Mouse (Mus musculus) kidney, embryonic 14.5 days (tissue): ENCODE data around the gene Msrb3. TPM values are rescaled to one million over a fixed set of nuclear protein-coding genes. Genes with fewer than 3 reads are reported as not detected.
A peak's percentile ranks its signal among the peaks of the same experiment; 100 is the strongest.

Source experiments
- ATAC-seq: fragments of 200-750 bp; cut with Nextera tagmentation; 2 replicates; pipeline ENCODE4 v1.8.0; 2017; ENCODE audit warnings: moderate number of reproducible peaks, mild to moderate bottlenecking, moderate TSS enrichment, moderate library complexity; ENCODE audit not compliant: low FRiP score, low TSS enrichment
- H3K27ac ChIP-seq: fragments of 300-500 bp; sonication (generic); 2 replicates; pipeline ENCODE4 v1.5.1; 2014; ENCODE audit warnings: low read depth, mild to moderate bottlenecking, low read length, moderate library complexity, mixed read lengths
- H3K27me3 ChIP-seq: fragments of 300-500 bp; sonication (generic); 2 replicates; pipeline ENCODE4 v1.6.1; 2014; ENCODE audit warnings: mild to moderate bottlenecking, low read length; ENCODE audit not compliant: control insufficient read depth, insufficient read depth
- H3K36me3 ChIP-seq: fragments of 300-500 bp; sonication (generic); 2 replicates; pipeline ENCODE4 v1.6.1; 2014; ENCODE audit warnings: low read length, mixed read lengths; ENCODE audit not compliant: control insufficient read depth, insufficient read depth
- H3K4me1 ChIP-seq: fragments of 300-500 bp; sonication (generic); 2 replicates; pipeline ENCODE4 v1.6.1; 2014; ENCODE audit warnings: low read length, mixed read lengths; ENCODE audit not compliant: control insufficient read depth, insufficient read depth
- H3K4me2 ChIP-seq: fragments of 300-500 bp; sonication (generic); replicated peaks from 2 replicates; pipeline ENCODE4 v1.6.1; 2014; ENCODE audit warnings: low read depth, mild to moderate bottlenecking, low read length
- H3K4me3 ChIP-seq: fragments of 300-500 bp; sonication (generic); 2 replicates; pipeline ENCODE4 v1.5.1; 2014; ENCODE audit warnings: mild to moderate bottlenecking, low read length
- H3K9ac ChIP-seq: fragments of 300-500 bp; sonication (generic); 2 replicates; pipeline ENCODE4 v1.6.1; 2014; ENCODE audit warnings: low read depth, mild to moderate bottlenecking, low read length, moderate library complexity
- H3K9me3 ChIP-seq: fragments of 300-500 bp; sonication (generic); 2 replicates; pipeline ENCODE4 v1.6.1; 2016; ENCODE audit warnings: low read length; ENCODE audit not compliant: control insufficient read depth
- WGBS: fragments of 180-500 bp; shearing (Covaris S2); extraction: QIAGEN DNeasy Blood & Tissue Kit; methylation state at CpG from one replicate; pipeline ENCODE4 v1.1.7; 2014; 5-methylcytosine and 5-hydroxymethylcytosine counted together
- polyA plus RNA-seq: library from polyadenylated mRNA; unstranded; fragments of >200 nt; fragmentation: Nextera tagmentation; extraction: Ambion mirVana; gene quantifications from 2 replicates; pipeline ENCODE4 v1.2.1, GENCODE M21; 2014

Msrb3 gene
- polyA plus RNA-seq, 1 experiment from 2014 or later: 10.2 TPM

DNA sequence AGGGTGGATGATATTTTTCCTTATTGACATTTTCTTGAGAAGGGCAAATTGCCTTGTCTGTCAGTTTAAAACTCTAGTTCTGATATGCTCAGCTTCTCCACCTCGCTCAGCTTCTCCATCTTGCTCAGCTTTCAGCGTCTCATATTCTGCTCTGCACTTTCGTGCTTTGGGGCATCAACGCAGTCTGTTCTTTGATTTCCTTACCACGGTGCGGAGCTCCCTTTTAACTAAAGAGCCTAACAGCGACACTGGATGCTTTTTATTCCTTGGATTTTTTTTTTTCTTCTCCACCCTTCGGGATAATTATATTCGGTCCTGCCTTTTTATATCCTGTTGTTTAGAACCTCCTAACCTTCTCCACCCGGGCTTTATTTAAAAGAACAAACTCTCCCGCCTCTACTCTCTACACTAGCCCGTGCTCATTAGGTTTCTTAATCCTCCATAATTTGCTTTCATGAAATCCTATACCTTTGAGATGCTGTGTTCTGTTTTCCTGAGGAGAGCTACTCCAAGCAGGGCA, 78.1 kb downstream of the Msrb3 start:
- ATAC-seq: no peak
- no peak overlapping the region for H3K9ac ChIP-seq
- H3K27me3 ChIP-seq: no peaks in the 10 kb centered on the region
- H3K4me2 ChIP-seq: no peak overlapping the region
- no peak overlapping the region for H3K27ac ChIP-seq
- no peaks in the 10 kb centered on the region for H3K36me3 ChIP-seq
- H3K9me3 ChIP-seq: no peaks in the 10 kb centered on the region
- H3K4me1 ChIP-seq: peaks cover 9% of the 10 kb centered on the region
- no peak overlapping the region for H3K4me3 ChIP-seq
- 60% methylated on average over 12 of the region's 12 CpGs for WGBS

GRCm38 (mm10) chr10:120815290-120815689, 83.6 kb downstream of the Msrb3 start:
- no peaks in the 10 kb centered on the region for H3K9me3 ChIP-seq
- ATAC-seq: no peak
- no peak overlapping the region for H3K9ac ChIP-seq
- H3K4me2 ChIP-seq: no peak overlapping the region
- H3K27ac ChIP-seq: no peak overlapping the region
- H3K36me3 ChIP-seq: no peaks in the 10 kb centered on the region
- peaks cover 19% of the 10 kb centered on the region for H3K4me1 ChIP-seq
- no peak overlapping the region for H3K4me3 ChIP-seq
- no peaks in the 10 kb centered on the region for H3K27me3 ChIP-seq
- WGBS: 62% methylated on average over 5 of the region's 5 CpGs

DNA sequence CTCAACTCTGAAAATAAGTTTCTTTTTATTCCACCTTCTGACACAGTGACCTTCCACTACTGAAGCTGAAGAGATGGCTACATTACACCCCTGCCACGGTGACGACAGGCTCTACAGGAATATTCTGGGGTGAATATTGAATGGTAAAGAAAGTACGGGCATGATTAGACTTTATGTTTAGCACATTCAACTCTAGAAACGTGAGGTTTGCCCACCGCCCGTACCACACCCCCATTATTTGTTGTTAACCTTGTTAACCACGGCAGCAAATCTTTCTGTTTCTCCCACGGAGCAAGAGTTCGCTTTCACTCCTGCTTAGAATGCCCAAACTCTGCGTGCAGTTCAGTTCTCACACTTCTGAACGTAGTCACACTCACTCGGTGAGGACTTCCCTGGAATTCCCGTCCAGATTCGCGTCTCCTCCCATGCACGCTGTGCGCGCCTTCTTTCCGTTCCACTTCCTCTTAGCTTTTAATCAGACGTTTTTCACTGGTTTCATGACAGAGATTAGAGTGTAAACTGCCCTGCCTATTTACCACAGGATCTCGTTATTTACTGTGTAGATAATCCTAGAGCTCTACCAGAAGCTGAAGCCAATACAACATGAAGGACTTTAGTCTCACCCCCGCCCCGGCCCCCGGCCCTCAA, 87.0 kb downstream of the Msrb3 start:
- ATAC-seq: no peak
- peak overlapping the region; percentile 67 for H3K27ac ChIP-seq
- no peaks in the 10 kb centered on the region for H3K36me3 ChIP-seq
- 46% methylated on average over 24 of the region's 24 CpGs for WGBS
- peaks cover 25% of the 10 kb centered on the region for H3K4me1 ChIP-seq
- no peaks in the 10 kb centered on the region for H3K9me3 ChIP-seq
- 0 out of 2 replicates have a peak overlapping the region, but pooled peaks have one; percentile 33 for H3K9ac ChIP-seq
- peak overlapping the region; percentile 21; the same call in 1 of the 2 replicates for H3K4me2 ChIP-seq
- H3K4me3 ChIP-seq: peak overlapping the region; percentile 3
- H3K27me3 ChIP-seq: no peaks in the 10 kb centered on the region

- 0 out of 2 replicates have a peak, but pooled peaks have one; percentile 71 for ATAC-seq
These were observed 87.9 kb downstream of the Msrb3 start for GRCm38 (mm10) chr10:120810832-120811571.

DNA sequence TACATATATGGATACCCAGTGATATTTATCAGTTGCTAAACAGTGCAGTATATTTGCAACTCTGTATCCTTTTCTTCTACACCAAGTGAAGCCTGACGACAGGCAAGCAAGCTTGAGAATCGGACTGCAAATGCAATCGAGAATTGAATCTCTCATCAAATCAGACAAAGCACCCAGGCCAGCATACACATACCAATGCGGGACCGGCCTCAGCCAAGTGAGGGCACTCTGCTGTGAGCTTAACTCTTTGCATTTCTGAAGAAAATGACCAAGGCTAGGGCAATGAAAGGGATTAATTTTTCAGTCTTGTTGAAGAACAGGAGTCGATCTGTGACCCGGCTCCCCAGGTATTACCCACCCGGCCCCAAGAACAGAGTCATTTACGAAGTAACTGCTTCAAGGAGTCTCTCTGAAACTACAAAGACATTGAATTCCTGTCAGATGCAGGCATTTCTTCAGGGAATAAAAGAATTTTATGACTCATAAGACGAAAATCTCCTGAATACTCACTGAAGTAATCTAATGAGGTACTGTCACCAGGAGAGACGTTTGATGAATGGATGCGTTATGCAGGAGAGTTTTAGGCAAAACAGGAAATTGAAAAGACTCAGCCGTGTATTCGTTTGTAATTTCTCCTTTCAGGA, 88.7 kb downstream of the Msrb3 start:
- no peaks in the 10 kb centered on the region for H3K9me3 ChIP-seq
- H3K36me3 ChIP-seq: no peaks in the 10 kb centered on the region
- no peak for ATAC-seq
- H3K9ac ChIP-seq: no peak overlapping the region
- H3K4me2 ChIP-seq: no peak overlapping the region
- no peak overlapping the region for H3K4me3 ChIP-seq
- WGBS: 51% methylated on average over 14 of the region's 14 CpGs
- no peaks in the 10 kb centered on the region for H3K27me3 ChIP-seq
- 0 out of 2 replicates have a peak overlapping the region, but pooled peaks have one; percentile 48 for H3K27ac ChIP-seq
- H3K4me1 ChIP-seq: peaks cover 25% of the 10 kb centered on the region

More at GRCm38 (mm10) chr10:120810832-120811571, 87.9 kb downstream of the Msrb3 start:
- Histone ChIP-seq H3K4me3 (no peak overlapping the region), H3K9me3 (no peaks in the 10 kb centered on the region), H3K9ac (no peak overlapping the region), H3K27me3 (no peaks in the 10 kb centered on the region), H3K4me2 (no peak overlapping the region), H3K27ac (peak overlapping the region; percentile 67), H3K4me1 (peaks cover 25% of the 10 kb centered on the region), H3K36me3 (no peaks in the 10 kb centered on the region)
- 70% methylated on average over 4 of the region's 4 CpGs for WGBS

- no peaks in the 10 kb centered on the region for H3K27me3 ChIP-seq
- H3K4me3 ChIP-seq: no peak overlapping the region
- peaks cover 25% of the 10 kb centered on the region for H3K4me1 ChIP-seq
- no peaks in the 10 kb centered on the region for H3K36me3 ChIP-seq
- ATAC-seq: no peak
- 96% methylated on average over 4 of the region's 4 CpGs for WGBS
- no peak overlapping the region for H3K4me2 ChIP-seq
- no peak overlapping the region for H3K27ac ChIP-seq
- no peak overlapping the region for H3K9ac ChIP-seq
- no peaks in the 10 kb centered on the region for H3K9me3 ChIP-seq
These were observed 90.7 kb downstream of the Msrb3 start for GRCm38 (mm10) chr10:120808167-120808566.

DNA sequence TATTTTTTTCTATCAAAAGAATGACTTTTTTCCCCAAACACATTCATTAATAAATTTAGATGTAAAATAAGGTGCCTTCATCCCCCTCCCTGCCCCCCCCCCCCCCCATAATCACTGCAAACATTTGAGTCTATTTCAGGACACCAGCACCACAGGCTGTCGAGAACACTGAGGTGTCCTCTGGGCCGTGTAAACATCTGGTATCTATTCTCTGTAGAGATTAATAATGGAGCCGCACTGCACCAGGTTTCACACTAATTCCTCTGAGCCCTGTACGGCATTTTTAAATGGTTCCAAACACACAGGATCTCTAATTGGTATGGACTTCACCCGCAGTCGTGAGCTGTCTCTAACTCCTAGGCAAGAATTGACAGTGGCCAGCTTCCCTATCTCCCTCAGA, 97.8 kb downstream of the Msrb3 start:
- ATAC-seq: peak; percentile 69; the same call in 1 of the 2 replicates
- Histone ChIP-seq H3K27ac (peak overlapping the region; percentile 77), H3K27me3 (no peaks in the 10 kb centered on the region), H3K4me2 (peak overlapping the region; percentile 37), H3K9me3 (no peaks in the 10 kb centered on the region), H3K4me3 (peak overlapping the region; percentile 1; the same call in 1 of the 2 replicates), H3K4me1 (peaks cover 9% of the 10 kb centered on the region; the same call in 1 of the 2 replicates), H3K9ac (no peak overlapping the region), H3K36me3 (no peaks in the 10 kb centered on the region)
- WGBS: 20% methylated on average over 6 of the region's 6 CpGs

- H3K4me3 ChIP-seq: no peak overlapping the region
- H3K36me3 ChIP-seq: no peaks in the 10 kb centered on the region
- H3K9ac ChIP-seq: no peak overlapping the region
- WGBS: 68% methylated on average over 6 of the region's 6 CpGs
- no peak for ATAC-seq
- H3K4me2 ChIP-seq: no peak overlapping the region
- H3K27me3 ChIP-seq: no peaks in the 10 kb centered on the region
- H3K9me3 ChIP-seq: no peaks in the 10 kb centered on the region
- no peak overlapping the region for H3K27ac ChIP-seq
- H3K4me1 ChIP-seq: peaks cover 9% of the 10 kb centered on the region; the same call in 1 of the 2 replicates
These were observed 99.4 kb downstream of the Msrb3 start for GRCm38 (mm10) chr10:120799479-120799878.
